Mouse (Mus musculus): ENCODE measurements around the gene Pald1. TPM values are rescaled to one million over a fixed set of nuclear protein-coding genes. Genes with fewer than 3 reads are reported as not detected.

The Pald1 gene
- polyA plus RNA-seq, 1 experiment, result 5.3 TPM

- peaks cover 2% of the 10 kb centered on the region; the same call in 1 of the 2 replicates for H3K4me1 ChIP-seq (ENCODE audit: control insufficient read depth, insufficient read depth, low read length)
- TF ChIP-seq POLR2A (IDR thresholded peaks at IDR 0.05; ENCODE audit: borderline replicate concordance, low read depth, low read length) (no peak), CTCF (IDR thresholded peaks at IDR 0.05; ENCODE audit: low read depth, low read length) (peak; percentile 82)
- no peak overlapping the region for H3K27ac ChIP-seq (ENCODE audit: insufficient read depth, low read depth, low read length)
- H3K4me3 ChIP-seq (ENCODE audit: insufficient read depth, low read length), result no peak overlapping the region
Measured at GRCm38 (mm10) chr10:61341557-61341956, 41.8 kb downstream of the Pald1 start.

- no peak overlapping the region for H3K27ac ChIP-seq (ENCODE audit: insufficient read depth, low read depth, low read length)
- no peak overlapping the region for H3K4me3 ChIP-seq (ENCODE audit: insufficient read depth, low read length)
- no peak for TF ChIP-seq CTCF (IDR thresholded peaks at IDR 0.05; ENCODE audit: low read depth, low read length)
- no peak for TF ChIP-seq POLR2A (IDR thresholded peaks at IDR 0.05; ENCODE audit: borderline replicate concordance, low read depth, low read length)
Measured at GRCm38 (mm10) chr10:61341045-61341444, 42.3 kb downstream of the Pald1 start.

GRCm38 (mm10) chr10:61340247-61340646 lies 43.1 kb downstream of the Pald1 start:
- TF ChIP-seq CTCF (IDR thresholded peaks at IDR 0.05; ENCODE audit: low read depth, low read length), result no peak
- TF ChIP-seq POLR2A (IDR thresholded peaks at IDR 0.05; ENCODE audit: borderline replicate concordance, low read depth, low read length), result no peak
- Histone ChIP-seq H3K4me3 (ENCODE audit: insufficient read depth, low read length) (no peak overlapping the region), H3K27ac (ENCODE audit: insufficient read depth, low read depth, low read length) (no peak overlapping the region), H3K4me1 (ENCODE audit: control insufficient read depth, insufficient read depth, low read length) (no peaks in the 10 kb centered on the region)

More at GRCm38 (mm10) chr10:61341045-61341444, 42.3 kb downstream of the Pald1 start:
- peaks cover under 1% of the 10 kb centered on the region; the same call in 1 of the 2 replicates for H3K4me1 ChIP-seq (ENCODE audit: control insufficient read depth, insufficient read depth, low read length)

- Histone ChIP-seq H3K4me1 (ENCODE audit: control insufficient read depth, insufficient read depth, low read length) (no peaks in the 10 kb centered on the region), H3K27ac (ENCODE audit: insufficient read depth, low read depth, low read length) (no peak overlapping the region), H3K4me3 (ENCODE audit: insufficient read depth, low read length) (no peak overlapping the region)
- no peak for TF ChIP-seq POLR2A (IDR thresholded peaks at IDR 0.05; ENCODE audit: borderline replicate concordance, low read depth, low read length)
- no peak for TF ChIP-seq CTCF (IDR thresholded peaks at IDR 0.05; ENCODE audit: low read depth, low read length)
Measured at GRCm38 (mm10) chr10:61339216-61339615, 44.1 kb downstream of the Pald1 start.

- no peaks in the 10 kb centered on the region for H3K4me1 ChIP-seq (ENCODE audit: control insufficient read depth, insufficient read depth, low read length)
- no peak overlapping the region for H3K4me3 ChIP-seq (ENCODE audit: insufficient read depth, low read length)
- H3K27ac ChIP-seq (ENCODE audit: insufficient read depth, low read depth, low read length), result no peak overlapping the region
- TF ChIP-seq POLR2A (IDR thresholded peaks at IDR 0.05; ENCODE audit: borderline replicate concordance, low read depth, low read length), result no peak
- no peak for TF ChIP-seq CTCF (IDR thresholded peaks at IDR 0.05; ENCODE audit: low read depth, low read length)
Measured at GRCm38 (mm10) chr10:61337665-61338064, 45.7 kb downstream of the Pald1 start.

- Histone ChIP-seq H3K4me3 (ENCODE audit: insufficient read depth, low read length) (no peak overlapping the region), H3K4me1 (ENCODE audit: control insufficient read depth, insufficient read depth, low read length) (no peaks in the 10 kb centered on the region), H3K27ac (ENCODE audit: insufficient read depth, low read depth, low read length) (no peak overlapping the region)
- TF ChIP-seq CTCF (IDR thresholded peaks at IDR 0.05; ENCODE audit: low read depth, low read length) (no peak), POLR2A (IDR thresholded peaks at IDR 0.05; ENCODE audit: borderline replicate concordance, low read depth, low read length) (no peak)
Measured at GRCm38 (mm10) chr10:61336592-61336991, 46.7 kb downstream of the Pald1 start.

- Histone ChIP-seq H3K27ac (ENCODE audit: insufficient read depth, low read depth, low read length) (no peak overlapping the region), H3K4me1 (ENCODE audit: control insufficient read depth, insufficient read depth, low read length) (no peaks in the 10 kb centered on the region), H3K4me3 (ENCODE audit: insufficient read depth, low read length) (no peak overlapping the region)
- TF ChIP-seq POLR2A (IDR thresholded peaks at IDR 0.05; ENCODE audit: borderline replicate concordance, low read depth, low read length) (no peak), CTCF (IDR thresholded peaks at IDR 0.05; ENCODE audit: low read depth, low read length) (peak; percentile 45; the same call in 1 of the 2 replicates)
Measured at GRCm38 (mm10) chr10:61336137-61336536, 47.2 kb downstream of the Pald1 start.

- Histone ChIP-seq H3K27ac (ENCODE audit: insufficient read depth, low read depth, low read length) (no peak overlapping the region), H3K4me3 (ENCODE audit: insufficient read depth, low read length) (no peak overlapping the region), H3K4me1 (ENCODE audit: control insufficient read depth, insufficient read depth, low read length) (no peaks in the 10 kb centered on the region)
- TF ChIP-seq POLR2A (IDR thresholded peaks at IDR 0.05; ENCODE audit: borderline replicate concordance, low read depth, low read length) (no peak), CTCF (IDR thresholded peaks at IDR 0.05; ENCODE audit: low read depth, low read length) (no peak)
Measured at GRCm38 (mm10) chr10:61334545-61334944, 48.8 kb downstream of the Pald1 start.

GRCm38 (mm10) chr10:61331046-61331445 lies 52.3 kb downstream of the Pald1 start:
- TF ChIP-seq CTCF (IDR thresholded peaks at IDR 0.05; ENCODE audit: low read depth, low read length) (no peak), POLR2A (IDR thresholded peaks at IDR 0.05; ENCODE audit: borderline replicate concordance, low read depth, low read length) (no peak)
- H3K4me1 ChIP-seq (ENCODE audit: control insufficient read depth, insufficient read depth, low read length), result no peaks in the 10 kb centered on the region
- H3K4me3 ChIP-seq (ENCODE audit: insufficient read depth, low read length), result no peak overlapping the region
- no peak overlapping the region for H3K27ac ChIP-seq (ENCODE audit: insufficient read depth, low read depth, low read length)

GRCm38 (mm10) chr10:61328927-61329326 lies 54.4 kb downstream of the Pald1 start:
- Histone ChIP-seq H3K4me1 (ENCODE audit: control insufficient read depth, insufficient read depth, low read length) (no peaks in the 10 kb centered on the region), H3K4me3 (ENCODE audit: insufficient read depth, low read length) (no peak overlapping the region), H3K27ac (ENCODE audit: insufficient read depth, low read depth, low read length) (no peak overlapping the region)
- TF ChIP-seq POLR2A (IDR thresholded peaks at IDR 0.05; ENCODE audit: borderline replicate concordance, low read depth, low read length) (no peak), CTCF (IDR thresholded peaks at IDR 0.05; ENCODE audit: low read depth, low read length) (no peak)

GRCm38 (mm10) chr10:61327545-61327944 lies 55.8 kb downstream of the Pald1 start:
- Histone ChIP-seq H3K4me1 (ENCODE audit: control insufficient read depth, insufficient read depth, low read length) (no peaks in the 10 kb centered on the region), H3K27ac (ENCODE audit: insufficient read depth, low read depth, low read length) (no peak overlapping the region), H3K4me3 (ENCODE audit: insufficient read depth, low read length) (no peak overlapping the region)
- TF ChIP-seq CTCF (IDR thresholded peaks at IDR 0.05; ENCODE audit: low read depth, low read length) (no peak), POLR2A (IDR thresholded peaks at IDR 0.05; ENCODE audit: borderline replicate concordance, low read depth, low read length) (no peak)
